Mouse (Mus musculus): ENCODE measurements at regions not wholly inside any gene's neighbourhood (a gene's known extent, or its start where the extent isn't known, plus 50 kb on each side); places are given as distances from the start of the nearest gene placed in this dataset.

DNA sequence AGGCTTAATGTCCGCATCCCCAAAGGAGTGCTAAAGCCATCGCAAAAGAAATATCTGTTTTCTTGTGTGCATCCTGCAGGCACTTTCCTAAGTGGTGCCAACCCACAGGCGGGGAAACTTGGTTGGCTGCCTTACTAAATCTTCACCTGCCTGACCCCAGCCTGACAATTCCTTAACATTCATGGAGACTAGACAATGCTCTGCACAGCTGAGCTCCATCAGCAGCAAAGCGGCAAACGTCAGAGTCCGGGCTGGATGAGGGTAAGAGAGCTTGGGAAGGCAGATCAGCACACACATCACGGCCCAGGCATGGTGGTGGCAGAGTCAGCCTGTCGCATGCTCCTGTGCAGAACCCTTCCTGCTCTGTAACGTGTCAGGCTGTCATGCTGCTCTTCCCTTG lies 209.8 kb upstream of the Tshz3 start:
- TF ChIP-seq CTCF (IDR thresholded peaks at IDR 0.05; ENCODE audit: low read depth, low read length) (no peak), POLR2A (IDR thresholded peaks at IDR 0.05; ENCODE audit: insufficient read depth, low read length) (no peak)

Measured in ES-Bruce4 (cell line).